Mouse (Mus musculus): ENCODE data around the gene Slc12a8.

DNA sequence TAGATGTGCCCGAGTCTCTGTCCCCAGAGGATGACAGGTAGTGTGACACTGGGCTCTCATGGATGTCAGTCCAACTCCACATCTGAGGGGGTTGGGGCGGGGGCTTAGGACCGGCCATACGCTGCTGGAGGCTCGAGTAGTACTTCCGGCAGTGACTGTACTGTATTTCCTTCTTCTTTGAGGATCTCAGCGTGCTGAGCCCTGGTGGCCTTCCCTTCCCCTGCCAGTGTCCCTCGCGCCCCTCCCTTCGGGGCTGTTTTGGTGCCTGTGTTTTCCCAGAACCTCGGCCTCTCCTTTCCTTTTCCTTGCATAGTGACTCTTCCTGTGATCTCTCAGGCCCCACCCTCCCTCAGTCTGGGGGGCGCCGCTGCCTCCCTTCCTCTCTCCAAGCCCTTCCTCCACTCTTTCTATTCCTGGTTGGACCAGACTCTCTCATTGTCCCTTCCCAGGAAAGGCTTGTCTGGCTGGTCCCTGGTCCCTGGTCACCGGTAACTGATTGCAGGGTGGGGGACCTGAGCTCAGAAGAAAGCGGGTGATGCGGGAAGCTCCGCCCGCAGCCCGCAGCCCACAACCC lies 66.8 kb downstream of the Slc12a8 start:
- TF ChIP-seq CTCF (IDR thresholded peaks at IDR 0.05; ENCODE audit: low read depth) (no peak), EP300 (IDR thresholded peaks at IDR 0.05; ENCODE audit: low read depth) (no peak)
